Comparison of ENCODE assay signal across 25 mouse cellular contexts in the genomic region with DNA sequence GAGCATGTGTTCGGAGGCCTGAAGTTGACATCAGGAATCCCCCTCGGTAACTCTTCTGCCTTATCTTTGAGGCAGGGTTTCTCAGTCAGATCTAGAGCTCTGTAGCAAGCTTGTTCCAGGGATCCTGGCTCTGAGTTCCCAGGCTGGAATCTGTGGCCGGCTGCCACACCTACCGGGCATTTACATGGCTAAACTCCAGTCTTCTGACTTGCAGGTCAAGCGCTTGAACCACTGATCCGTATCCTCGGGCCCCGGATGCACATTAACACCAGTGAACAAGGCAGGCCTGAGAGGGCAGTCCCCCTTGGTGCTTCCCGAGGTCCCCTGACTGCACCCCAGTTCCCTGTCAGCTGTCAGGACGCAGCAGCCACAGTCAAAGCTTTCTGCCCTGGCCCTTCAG.
A peak's percentile ranks its signal among the peaks of the same experiment; 100 is the strongest.
DNase-seq lines count a peak whose midpoint lies in the region; TF ChIP-seq lines count a peak whose summit lies in the region.
"Had no signal": no experiment of that assay in that cellular context is flagged by ENCODE, and none has a peak within 500 bp of the region (broad histone marks: within the 10 kb centered on the region; RNA-seq: fewer than 3 reads in every experiment).

No protein-coding gene starts in this region.

- peak; percentile 62 for DNase-seq in gastrocnemius, adult 2 months
- no peak for DNase-seq in gastrocnemius, postnatal 36 days
- peak; percentile 20 to 39 for DNase-seq in heart, postnatal 14 days
- no peak for DNase-seq in heart, adult 9 months (ENCODE audit: low spot score in 2 of 2)
- peak; percentile 5 for DNase-seq in lung, postnatal 14 days
- DNase-seq in lung, postnatal 36 days: no peak
- peak; percentile 28 for DNase-seq in fibroblast of lung, adult 2 months (ENCODE audit: low read depth)
- no peak for DNase-seq in left cerebral cortex, postnatal 36 days (ENCODE audit: low spot score in 2 of 2)
- DNase-seq: cerebellum, adult 9-10 months; embryo, embryonic 11 days; gastrocnemius, postnatal 10 days; kidney, adult 8-10 months; left cerebral cortex, postnatal 4 days; liver, embryonic 13.5 days; lung, adult 18-20 months; retina, postnatal 1 day; right cerebral cortex, postnatal 25 days had no signal

- H3K27ac ChIP-seq in gastrocnemius, adult 2 months: no peak overlapping the region; the same call in 1 of the 2 replicates
- H3K27ac ChIP-seq: embryonic facial prominence, embryonic 13.5 days; kidney, postnatal 0 days; layer of hippocampus, adult 2 months; limb, embryonic 15.5 days; liver, embryonic 13.5 days; midbrain, embryonic 12.5 days; neural tube, embryonic 13.5 days; stomach, embryonic 15.5 days had no signal

- TF ChIP-seq CTCF in gastrocnemius, adult 2 months (IDR thresholded peaks at IDR 0.05): no peak

- intact Hi-C loops in gastrocnemius, adult 2 months (cut with DNase I): no loop called here
- intact Hi-C loops in gastrocnemius, postnatal 36 days (cut with DNase I): no loop called here
- intact Hi-C loops in heart, postnatal 14 days (cut with DNase I): no loop called here
- intact Hi-C loops in left cerebral cortex, postnatal 36 days (cut with DNase I): no loop called here

- no peak overlapping the region for H3K4me3 ChIP-seq in gastrocnemius, adult 2 months
- H3K4me3 ChIP-seq: embryonic facial prominence, embryonic 13.5 days; heart, embryonic 12.5 days; layer of hippocampus, adult 2 months; limb, embryonic 15.5 days; liver, embryonic 13.5 days; midbrain, embryonic 12.5 days; neural tube, embryonic 13.5 days; stomach, embryonic 15.5 days had no signal

Comparison
In these comparisons a context has a peak if more than half of its experiments do, and no peak if none do; other contexts are left out.
1. DNase-seq: peak in gastrocnemius, adult 2 months (single experiment), heart, postnatal 14 days (2 of 2), lung, postnatal 14 days (single experiment) and fibroblast of lung, adult 2 months (single experiment); none in gastrocnemius, postnatal 36 days (0 of 2), heart, adult 9 months (0 of 2), lung, postnatal 36 days (single experiment) and left cerebral cortex, postnatal 36 days (0 of 2).